Mouse (Mus musculus) right cerebral cortex, postnatal 14 days (tissue): ENCODE data around the gene App.
A peak's percentile ranks its signal among the peaks of the same experiment; 100 is the strongest.

Experiments
- DNase-seq: peaks from one replicate; pipeline ENCODE4 v3.0.0; 2022

App gene

GRCm38 (mm10) chr16:85117541-85117940 lies 56.0 kb downstream of the App start:
- no peak for DNase-seq

GRCm38 (mm10) chr16:85115837-85116236 lies 57.7 kb downstream of the App start:
- no peak for DNase-seq

- DNase-seq, result no peak
Observed at GRCm38 (mm10) chr16:85114742-85115141, 58.8 kb downstream of the App start.

GRCm38 (mm10) chr16:85113941-85114340 lies 59.6 kb downstream of the App start:
- no peak for DNase-seq

GRCm38 (mm10) chr16:85112254-85112653 lies 61.3 kb downstream of the App start:
- no peak for DNase-seq

- peak; percentile 25 for DNase-seq
Observed at GRCm38 (mm10) chr16:85110428-85110827, 63.1 kb downstream of the App start.

- DNase-seq, result no peak
Observed at GRCm38 (mm10) chr16:85108486-85108885, 65.1 kb downstream of the App start.

- DNase-seq, result no peak
Observed at GRCm38 (mm10) chr16:85106644-85107323, 66.8 kb downstream of the App start.

- DNase-seq, result no peak
Observed at GRCm38 (mm10) chr16:85105603-85106002, 68.0 kb downstream of the App start.

GRCm38 (mm10) chr16:85103116-85103787 lies 70.3 kb downstream of the App start:
- DNase-seq, result no peak

- no peak for DNase-seq
Observed at GRCm38 (mm10) chr16:85101544-85101943, 72.0 kb downstream of the App start.

GRCm38 (mm10) chr16:85100806-85101205 lies 72.8 kb downstream of the App start:
- DNase-seq, result no peak

- no peak for DNase-seq
Observed at GRCm38 (mm10) chr16:85099487-85099886, 74.1 kb downstream of the App start.

- no peak for DNase-seq
Observed at GRCm38 (mm10) chr16:85099044-85099443, 74.5 kb downstream of the App start.

- DNase-seq, result no peak
Observed at GRCm38 (mm10) chr16:85096396-85096795, 77.2 kb downstream of the App start.

GRCm38 (mm10) chr16:85095923-85096322 lies 77.6 kb downstream of the App start:
- no peak for DNase-seq

GRCm38 (mm10) chr16:85092644-85093091 lies 80.9 kb downstream of the App start:
- DNase-seq, result no peak

- DNase-seq, result no peak
Observed at GRCm38 (mm10) chr16:85092183-85092582, 81.4 kb downstream of the App start.

- no peak for DNase-seq
Observed at GRCm38 (mm10) chr16:85090992-85091391, 82.6 kb downstream of the App start.

- DNase-seq, result no peak
Observed at GRCm38 (mm10) chr16:85088126-85088525, 85.4 kb downstream of the App start.

- no peak for DNase-seq
Observed at GRCm38 (mm10) chr16:85086303-85086702, 87.3 kb downstream of the App start.

GRCm38 (mm10) chr16:85085902-85086301 lies 87.7 kb downstream of the App start:
- no peak for DNase-seq

GRCm38 (mm10) chr16:85084152-85084551 lies 89.4 kb downstream of the App start:
- DNase-seq, result no peak

- no peak for DNase-seq
Observed at GRCm38 (mm10) chr16:85075330-85075729, 98.2 kb downstream of the App start.

GRCm38 (mm10) chr16:85074889-85075288 lies 98.7 kb downstream of the App start:
- no peak for DNase-seq
